Mouse (Mus musculus) kidney, adult 2 months (tissue): ENCODE measurements at regions not wholly inside any gene's neighbourhood (a gene's known extent, or its start where the extent isn't known, plus 50 kb on each side); places are given as distances from the start of the nearest gene placed in this dataset.

ENCODE experiments used
- CTCF ChIP-seq: fragments of 200-500 bp; conservative IDR thresholded peaks from 2 replicates; pipeline ENCODE4 v1.5.1; 2011; ENCODE audit warnings: low read depth, mild to moderate bottlenecking, control low read depth, low read length, moderate library complexity, mixed read lengths; ENCODE audit not compliant: insufficient read depth, insufficient read length
- POLR2A ChIP-seq: fragments of 200-500 bp; IDR thresholded peaks from one replicate; pipeline ENCODE4 v1.6.1; 2011; ENCODE audit warnings: low read depth, low read length, control low read depth

DNA sequence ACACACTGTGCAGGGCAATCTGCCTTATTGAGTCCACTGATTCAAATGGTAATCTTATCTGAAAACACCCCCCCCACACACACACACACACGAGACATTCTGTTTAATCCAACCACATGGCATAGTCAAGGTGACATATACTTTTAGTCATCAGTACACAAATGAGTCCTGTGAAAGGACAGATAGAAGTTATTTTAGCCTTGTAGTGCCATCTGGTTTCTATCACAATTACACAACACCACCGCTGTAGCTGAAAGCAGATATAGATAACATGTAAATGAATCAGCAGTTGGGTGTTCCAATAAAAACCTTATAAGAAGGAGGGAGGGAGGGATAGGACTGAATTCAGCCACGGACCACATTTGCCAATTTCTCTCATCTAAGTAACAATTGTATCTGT, 101.5 kb downstream of the Gm815 start:
- TF ChIP-seq CTCF, result no peak
- no peak for TF ChIP-seq POLR2A
